8 mouse cellular contexts compared by ENCODE assay signal in the genomic region with DNA sequence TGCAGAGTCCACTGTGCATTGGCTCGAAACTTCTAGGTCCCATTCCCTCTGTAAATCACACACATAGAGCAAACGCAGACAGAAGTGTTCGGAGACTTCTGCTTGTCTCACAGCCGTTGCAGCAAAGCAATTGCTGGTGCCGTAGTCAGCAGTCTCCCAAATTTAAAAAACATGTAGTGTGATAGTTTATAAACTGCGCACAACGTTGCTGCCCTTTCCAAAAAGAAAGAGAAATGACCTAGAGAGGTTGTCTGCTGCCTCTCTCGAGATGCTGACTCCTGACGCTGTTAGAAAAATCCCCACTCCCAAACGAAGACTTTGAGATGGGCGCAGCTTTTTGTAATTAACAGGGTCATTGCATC. TPM values are rescaled to one million over a fixed set of nuclear protein-coding genes. Genes with fewer than 3 reads are reported as not detected.
DNase-seq lines count a peak whose midpoint lies in the region; ATAC-seq and TF ChIP-seq lines count a peak whose summit lies in the region.

No protein-coding gene starts in this region.

- TF ChIP-seq RAD21 in CH12.LX (IDR thresholded peaks at IDR 0.05; ENCODE audit: low read depth, low read length) = no peak

- no peaks in the 10 kb centered on the region for H3K79me2 ChIP-seq in CH12.LX (replicated peaks; ENCODE audit: control insufficient read depth, extremely low read depth, insufficient read depth, poor library complexity, severe bottlenecking)

- H3K27ac ChIP-seq in heart, embryonic 10.5 days = no peak overlapping the region
- no peak overlapping the region for H3K27ac ChIP-seq in CH12.LX (ENCODE audit: insufficient read depth, low read depth)
- no peak overlapping the region for H3K27ac ChIP-seq in forebrain, embryonic 14.5 days (ENCODE audit: low read depth, low read length)
- no peak overlapping the region for H3K27ac ChIP-seq in liver, embryonic 13.5 days

- peak overlapping the region; percentile 77 for H3K4me2 ChIP-seq in CH12.LX (ENCODE audit: insufficient read depth, low read depth, poor library complexity, severe bottlenecking)
- H3K4me2 ChIP-seq in forebrain, embryonic 14.5 days (ENCODE audit: low read length) = peak overlapping the region; percentile 76
- peak overlapping the region; percentile 70 for H3K4me2 ChIP-seq in liver, embryonic 13.5 days

- peaks cover 15% of the 10 kb centered on the region for H3K4me1 ChIP-seq in heart, embryonic 10.5 days
- H3K4me1 ChIP-seq in CH12.LX (ENCODE audit: control insufficient read depth in 1 of 2, insufficient read depth in 2 of 2) = peaks cover 3 to 5% of the 10 kb centered on the region in 2 experiments; a peak in 2 of 4 replicates
- peaks cover 3% of the 10 kb centered on the region; the same call in 1 of the 2 replicates for H3K4me1 ChIP-seq in forebrain, embryonic 14.5 days (ENCODE audit: control insufficient read depth, insufficient read depth, low read length)
- H3K4me1 ChIP-seq in liver, embryonic 13.5 days (replicated peaks) = peaks cover 8% of the 10 kb centered on the region; the same call in 1 of the 2 replicates

- H3K27me3 ChIP-seq in heart, embryonic 10.5 days (ENCODE audit: insufficient read depth, poor library complexity, severe bottlenecking) = peaks cover 30% of the 10 kb centered on the region; the same call in 1 of the 2 replicates
- H3K27me3 ChIP-seq in CH12.LX (replicated peaks) = no peaks in the 10 kb centered on the region
- no peaks in the 10 kb centered on the region for H3K27me3 ChIP-seq in forebrain, embryonic 14.5 days (replicated peaks; ENCODE audit: control insufficient read depth, insufficient read depth, low read length)
- peaks cover 43% of the 10 kb centered on the region for H3K27me3 ChIP-seq in liver, embryonic 13.5 days

- H3K4me3 ChIP-seq in heart, embryonic 10.5 days = peak overlapping the region; percentile 71
- peak overlapping the region in 2 of 3 experiments; percentile 46 to 60 for H3K4me3 ChIP-seq in CH12.LX (replicated peaks in 1 of 3; ENCODE audit: low read depth in 2 of 3, low read length in 2 of 3, poor library complexity in 1 of 3)
- H3K4me3 ChIP-seq in forebrain, embryonic 14.5 days (ENCODE audit: low read depth, low read length) = peak overlapping the region; percentile 40
- H3K4me3 ChIP-seq in liver, embryonic 13.5 days (replicated peaks) = peak overlapping the region; percentile 48

- peak overlapping the region; percentile 55 for H3K9ac ChIP-seq in CH12.LX (ENCODE audit: insufficient read depth, low read depth)
- peak overlapping the region; percentile 48; the same call in 1 of the 2 replicates for H3K9ac ChIP-seq in forebrain, embryonic 14.5 days (ENCODE audit: low read length)
- H3K9ac ChIP-seq in liver, embryonic 13.5 days = no peak overlapping the region

- TF ChIP-seq POLR2A in CH12.LX (IDR thresholded peaks at IDR 0.05; ENCODE audit: low read depth, low read length) = no peak

- 37% methylated on average over 11 of the region's 11 CpGs for WGBS in heart, embryonic 10.5 days
- 34% methylated on average over 11 of the region's 11 CpGs for WGBS in forebrain, embryonic 14.5 days
- WGBS in liver, embryonic 13.5 days (ENCODE audit: insufficient replicate concordance) = 30% methylated on average over 11 of the region's 11 CpGs

- in situ Hi-C loops in CH12.LX (cut with MboI; ENCODE audit: low pct_ligation_motif_present, low pct_unique_long_range_greater_than_20kb, low sequenced_read_pairs) = loop anchor here (25.0 kb wide), 1 partner anchor 369 kb away; no protein-coding TSS in a partner anchor

- no peak for TF ChIP-seq CTCF in CH12.LX (conservative IDR thresholded peaks at IDR 0.05 in 1 of 2, IDR thresholded peaks at IDR 0.05 in 1 of 2; ENCODE audit: low read depth in 2 of 2, low read length in 2 of 2)

- TF ChIP-seq EP300 in CH12.LX (IDR thresholded peaks at IDR 0.05; ENCODE audit: low read length) = no peak

- H3K36me3 ChIP-seq in heart, embryonic 10.5 days = no peaks in the 10 kb centered on the region
- H3K36me3 ChIP-seq in CH12.LX (replicated peaks in 1 of 2; ENCODE audit: control insufficient read depth in 1 of 2, insufficient read depth in 1 of 2, low read length in 1 of 2) = no peaks in the 10 kb centered on the region
- H3K36me3 ChIP-seq in forebrain, embryonic 14.5 days (ENCODE audit: control insufficient read depth, insufficient read depth, low read length) = no peaks in the 10 kb centered on the region
- H3K36me3 ChIP-seq in liver, embryonic 13.5 days = no peaks in the 10 kb centered on the region

- H3K9me3 ChIP-seq in heart, embryonic 10.5 days = no peaks in the 10 kb centered on the region
- no peaks in the 10 kb centered on the region for H3K9me3 ChIP-seq in CH12.LX (replicated peaks; ENCODE audit: low read length)
- no peaks in the 10 kb centered on the region for H3K9me3 ChIP-seq in forebrain, embryonic 14.5 days (replicated peaks; ENCODE audit: control insufficient read depth, low read length)
- no peaks in the 10 kb centered on the region for H3K9me3 ChIP-seq in liver, embryonic 13.5 days (replicated peaks)

- dilution Hi-C loops in CH12.LX (cut with MboI; ENCODE audit: extremely low pct_ligation_motif_present, extremely low pct_unique_long_range_greater_than_20kb, low sequenced_read_pairs) = no loop called here

- no peak for ATAC-seq in forebrain, embryonic 14.5 days
- no peak for ATAC-seq in liver, embryonic 13.5 days (ENCODE audit: low read depth)

- no peak for DNase-seq in heart, embryonic 10.5 days (ENCODE audit: low spot score)
- DNase-seq in heart, adult 18-20 months = no peak
- DNase-seq in CH12.LX (ENCODE audit: extremely low read depth) = no peak
- no peak for DNase-seq in forebrain, embryonic 14.5 days (ENCODE audit: low spot score)
- no peak for DNase-seq in liver, embryonic 13.5 days
- no peak for DNase-seq in adrenal gland, adult 8-10 months
- DNase-seq in frontal cortex, postnatal 10 days (ENCODE audit: low spot score in 2 of 2) = no peak
- no peak for DNase-seq in urinary bladder, postnatal 36 days (ENCODE audit: low spot score in 2 of 2)

TF ChIP-seq in CH12.LX, 34 proteins besides CTCF, POLR2A, EP300 and RAD21:
- TF ChIP-seq USF2 (conservative IDR thresholded peaks at IDR 0.05; ENCODE audit: low read depth, low read length) = no peak
- TF ChIP-seq CHD1 (IDR thresholded peaks at IDR 0.05; ENCODE audit: low read depth, low read length) = no peak
- TF ChIP-seq NRF1 (IDR thresholded peaks at IDR 0.05; ENCODE audit: low read depth, low read length) = no peak
- no peak for TF ChIP-seq MAFK (IDR thresholded peaks at IDR 0.05; ENCODE audit: insufficient replicate concordance, low read length)
- no peak for TF ChIP-seq KAT2A (IDR thresholded peaks at IDR 0.05; ENCODE audit: insufficient replicate concordance, low read length)
- TF ChIP-seq SIN3A (IDR thresholded peaks at IDR 0.05; ENCODE audit: low read length) = no peak
- TF ChIP-seq ZMIZ1 (IDR thresholded peaks at IDR 0.05; ENCODE audit: low read depth, low read length) = no peak
- no peak for TF ChIP-seq TBP (conservative IDR thresholded peaks at IDR 0.05; ENCODE audit: low read depth, low read length)

RNA-seq across cellular contexts. Expression of a gene that starts 0.6 kb away (rescaled TPM):
- 4.1 and 7.9 TPM in 2 replicates for polyA plus RNA-seq in heart, embryonic 10.5 days (2016; fragmentation: Nextera tagmentation; extraction: Ambion mirVana)
- 10 to 100 TPM; 20.8 to 23.1 TPM for total RNA-seq in heart, adult 18-20 months (2021)
- total RNA-seq in CH12.LX (2012; rRNA removed) (0.46 and 3.2 TPM in 2 replicates), CH12.LX (2014; rRNA removed) (0.11 and 0.12 TPM in 2 replicates)
- polyA plus RNA-seq in CH12.LX (2012; ENCODE audit: insufficient read length, low read depth) = 0.04 and 0.11 TPM in 2 replicates
- polyA plus RNA-seq in forebrain, embryonic 14.5 days (2014; fragmentation: Nextera tagmentation; extraction: Ambion mirVana) = 5.3 and 9.9 TPM in 2 replicates
- polyA plus RNA-seq in liver, embryonic 13.5 days (2015; fragmentation: Nextera tagmentation; extraction: Ambion mirVana) = 5.6 and 6.3 TPM in 2 replicates
- 10 to 100 TPM; 37.6 to 66.7 (median 58.3) TPM for total RNA-seq in adrenal gland, adult 8-10 months (2022)
